Mouse (Mus musculus) lung, postnatal 0 days (tissue): ENCODE measurements around the gene Fanci.
A peak's percentile ranks its signal among the peaks of the same experiment; 100 is the strongest.

Source experiments
- CTCF ChIP-seq: IDR thresholded peaks from 2 replicates; pipeline ENCODE4 v1.5.1; 2016; ENCODE audit warnings: antibody characterized with exemption, mild to moderate bottlenecking
- EP300 ChIP-seq: IDR thresholded peaks from 2 replicates; pipeline ENCODE4 v1.6.1; 2016; ENCODE audit warnings: antibody characterized with exemption, mild to moderate bottlenecking, control low read depth

DNA sequence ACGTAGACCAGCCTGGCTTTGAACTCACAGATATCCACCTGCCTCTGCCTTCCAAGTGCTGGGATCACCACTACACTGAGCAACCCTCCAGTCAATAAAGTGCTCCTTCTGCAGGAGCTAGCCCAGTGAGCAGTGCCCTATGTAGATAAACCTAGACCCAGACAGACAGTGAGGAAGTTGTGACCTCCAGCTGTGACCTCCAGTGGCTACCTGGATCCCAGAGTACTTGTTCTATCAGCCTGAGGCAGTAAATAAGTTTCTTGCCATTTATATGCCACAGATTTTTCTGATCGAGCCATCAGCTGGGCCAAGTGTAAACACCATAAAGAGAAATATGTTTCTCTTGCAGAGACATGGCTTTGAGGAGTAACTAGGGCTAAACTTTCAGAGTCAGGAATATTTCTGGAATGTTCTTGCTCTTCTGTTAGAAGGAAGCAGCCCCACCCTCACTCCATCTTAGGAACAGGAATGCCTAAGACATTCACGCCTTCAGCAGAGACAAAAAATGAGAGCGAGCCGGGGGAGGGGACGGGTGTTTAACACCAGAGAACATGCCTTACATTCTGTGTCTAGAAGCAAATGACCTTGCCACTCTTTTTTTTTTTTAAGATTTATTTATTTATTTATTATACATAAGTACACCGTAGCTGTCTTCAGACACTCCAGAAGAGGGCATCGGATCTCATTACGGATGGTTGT is 81.9 kb downstream of the Fanci start:
- TF ChIP-seq CTCF (no peak), EP300 (peak; percentile 76)
